Mouse (Mus musculus) spleen, postnatal 10 days (tissue): ENCODE results near the gene Wnt8b.
"Not testable (repeated sequence)": the region's sequence is repeated elsewhere in the genome, so short reads cannot be mapped to it uniquely, and the experiment has no call there.

Source experiments
- DNase-seq, 2 experiments: peaks; one replicate each; pipeline ENCODE4 v3.0.0; 2021 to 2022; ENCODE audit warnings: low spot score in 2 of 2

Wnt8b gene

GRCm38 (mm10) chr19:44493128-44493527 lies at the start of gene Wnt8b:
Gene Wnt8b (plus strand): TSS chr19:44493472.
- DNase-seq = no peak

DNA sequence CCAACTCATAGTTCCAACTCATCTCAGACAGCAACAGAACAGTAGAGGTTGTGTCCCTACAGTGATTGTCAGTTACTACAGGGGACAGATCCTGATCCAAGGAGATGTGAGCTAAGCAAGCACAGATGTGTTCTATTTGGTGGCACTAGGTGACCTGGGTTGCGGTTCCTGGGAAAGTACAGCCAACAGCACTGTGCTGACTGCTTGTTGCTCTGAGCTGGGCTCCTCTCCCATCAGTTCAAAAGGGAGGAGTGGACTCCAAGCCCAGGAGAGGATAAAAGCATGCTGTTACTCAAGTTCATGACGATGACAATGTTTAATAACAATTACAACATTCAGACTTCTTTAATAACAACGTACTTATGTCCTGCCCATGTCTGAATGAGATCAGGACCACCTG lies 47.5 kb upstream of the Wnt8b start:
- DNase-seq = no peak

- DNase-seq = no peak
Observed at GRCm38 (mm10) chr19:44447927-44448326, 45.3 kb upstream of the Wnt8b start.

GRCm38 (mm10) chr19:44454862-44455261 lies 38.4 kb upstream of the Wnt8b start:
- DNase-seq = no peak

DNA sequence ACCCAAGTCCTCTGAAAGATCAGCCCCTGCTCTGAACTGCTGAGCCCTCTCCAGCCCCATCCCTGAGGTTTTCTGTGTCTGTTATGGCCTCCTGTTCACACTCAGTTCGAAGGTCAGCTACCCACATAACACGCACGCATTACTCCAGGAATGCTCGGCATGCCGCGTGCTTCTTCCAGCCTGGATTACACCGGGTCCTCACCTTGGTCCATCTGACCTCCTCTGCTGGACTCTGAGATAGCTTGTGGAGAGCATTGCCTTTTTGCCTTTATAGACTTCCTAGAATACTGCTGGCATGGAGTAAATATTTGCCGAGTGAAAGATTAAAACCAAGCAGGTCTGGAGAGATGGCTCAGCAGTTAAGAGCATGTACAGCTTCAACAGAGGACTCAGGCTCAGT lies 37.9 kb upstream of the Wnt8b start:
- DNase-seq = no peak

DNA sequence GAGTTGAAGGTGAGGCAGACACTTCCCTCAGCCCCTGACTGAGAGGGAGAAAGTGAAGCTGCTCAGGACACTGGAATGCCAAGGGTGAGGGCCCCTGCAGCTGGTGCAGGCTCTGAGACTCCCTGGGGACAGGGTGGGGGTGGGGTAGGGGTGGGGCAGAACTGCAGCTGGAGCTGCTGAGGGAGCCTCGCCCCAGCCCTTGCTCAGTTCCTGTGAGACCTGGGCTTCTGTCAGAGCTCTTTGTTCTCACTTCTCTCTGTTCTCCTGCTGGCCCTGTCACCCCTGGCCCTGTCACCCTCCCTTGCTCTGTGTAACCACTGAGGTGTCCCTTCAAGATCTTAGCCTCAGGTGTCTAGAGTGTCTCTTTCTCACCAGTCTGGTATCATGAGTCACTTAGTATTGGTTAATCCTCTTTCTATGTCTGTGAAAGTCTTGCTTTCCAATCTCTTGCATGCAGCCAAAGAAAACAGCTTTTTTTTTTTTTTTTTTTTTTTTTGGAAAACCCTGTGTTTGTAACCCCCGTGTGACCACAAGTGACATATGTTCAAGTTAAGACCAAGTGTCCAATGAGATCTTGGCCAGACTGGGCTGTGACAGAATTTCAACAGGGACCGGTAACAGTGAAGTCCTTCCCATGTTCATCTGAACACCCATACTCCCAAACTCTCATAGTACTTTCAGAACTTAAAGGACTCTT lies 35.8 kb upstream of the Wnt8b start:
- peak in 1 of 2 experiments; percentile 33 for DNase-seq

DNA sequence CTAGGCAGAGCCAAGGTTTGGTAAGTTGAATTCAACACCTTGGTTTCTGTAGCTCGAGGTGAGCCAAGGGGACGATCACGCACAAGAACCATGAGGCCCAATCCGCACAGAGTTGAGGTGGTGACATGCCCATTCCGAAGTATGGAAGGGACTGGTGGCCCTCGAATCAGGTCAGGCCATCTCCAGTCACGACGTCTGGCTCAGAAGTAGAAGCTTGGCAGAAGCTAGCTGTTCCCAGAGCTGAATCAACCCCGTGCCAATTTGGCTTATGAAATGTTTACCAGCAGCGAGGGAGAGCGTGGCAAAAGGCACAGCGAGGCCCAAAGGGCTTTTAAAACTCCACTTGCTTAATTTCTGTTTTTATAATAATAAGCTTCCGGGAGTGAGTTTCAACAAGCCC lies 34.6 kb upstream of the Wnt8b start:
- DNase-seq = no peak

DNA sequence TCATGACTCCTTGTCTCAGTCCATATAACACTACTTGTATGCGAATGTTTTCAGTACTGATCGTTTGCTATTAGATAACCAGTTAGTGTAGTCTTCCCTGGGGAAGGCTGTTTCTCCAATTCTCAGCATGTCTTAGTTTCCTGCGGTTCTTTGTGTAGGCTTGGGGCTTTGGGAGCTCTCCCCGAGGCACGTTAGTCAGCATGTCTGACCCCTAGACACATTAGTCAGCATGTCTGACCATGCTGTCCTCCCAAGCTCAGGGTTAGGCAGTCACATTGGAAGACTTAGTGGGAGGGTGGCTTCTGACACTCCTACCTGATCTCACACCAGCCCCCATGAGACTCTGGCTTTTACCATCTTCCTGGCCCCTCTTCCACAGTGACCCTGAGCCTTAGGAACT lies 32.8 kb upstream of the Wnt8b start:
- DNase-seq = no peak

GRCm38 (mm10) chr19:44461500-44461899 lies 31.8 kb upstream of the Wnt8b start:
- peak in 1 of 2 experiments; percentile 57 for DNase-seq

DNA sequence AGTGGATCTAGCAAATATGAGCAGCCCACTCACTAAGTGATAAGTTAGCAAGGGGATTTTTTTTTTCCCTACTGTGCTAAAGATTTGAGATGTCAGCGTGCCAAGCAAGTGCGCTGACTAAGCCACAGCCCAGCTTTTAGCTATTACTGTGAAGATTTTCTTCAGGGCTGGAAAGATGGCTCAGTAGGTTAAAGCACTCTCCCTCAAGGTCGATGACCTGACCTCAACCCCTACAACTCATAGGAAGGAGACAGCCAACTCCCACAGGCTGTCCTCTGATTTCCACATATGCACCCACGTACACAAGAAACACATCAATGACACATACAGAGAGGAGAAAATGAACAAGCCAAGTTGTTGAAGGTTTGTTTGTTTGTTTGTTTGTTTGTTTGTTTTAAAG lies 31.1 kb upstream of the Wnt8b start:
- DNase-seq = no peak

- DNase-seq = not testable (repeated sequence)
Observed at GRCm38 (mm10) chr19:44465960-44466525, 27.2 kb upstream of the Wnt8b start.

DNA sequence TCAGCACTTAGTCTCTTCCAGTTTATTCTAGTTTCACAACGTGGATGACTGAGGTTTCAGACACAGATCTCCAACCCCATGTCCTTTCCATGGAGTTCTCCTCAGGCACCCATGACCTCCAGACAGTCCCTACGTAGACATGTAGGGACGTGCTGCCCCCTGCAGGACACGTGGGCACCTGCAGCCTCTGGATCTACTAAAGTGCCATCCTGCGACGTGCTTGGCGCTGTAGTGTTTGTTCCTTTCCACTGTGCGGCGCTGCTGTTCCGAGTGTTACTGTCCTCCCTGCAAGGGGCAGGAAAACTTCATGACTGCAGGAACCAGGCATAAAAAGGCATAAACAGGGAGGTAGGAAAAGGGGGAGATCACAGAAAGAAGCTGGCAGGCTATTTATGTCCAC lies 19.1 kb upstream of the Wnt8b start:
- peak; percentile 63 to 88 for DNase-seq

DNA sequence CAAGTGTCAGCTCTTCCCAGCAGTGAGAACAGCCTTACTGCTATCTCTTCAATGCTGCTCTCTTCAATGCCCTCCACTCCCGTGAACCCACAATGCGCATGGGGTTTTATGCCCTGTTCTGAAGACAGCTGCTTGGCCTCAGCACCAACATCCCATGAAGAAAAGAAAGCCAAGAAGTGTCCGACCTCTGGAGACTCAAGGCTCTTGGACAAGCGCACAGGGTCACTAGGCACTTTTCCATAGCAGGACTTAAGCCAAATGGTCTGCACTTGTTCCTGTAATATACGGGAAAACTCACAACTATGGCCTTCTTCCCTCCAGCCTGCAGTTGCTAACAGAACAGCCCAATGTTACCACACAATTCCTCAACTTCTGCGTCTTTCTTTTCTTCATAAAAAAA lies 18.0 kb upstream of the Wnt8b start:
- DNase-seq = no peak

- DNase-seq = no peak
Observed at GRCm38 (mm10) chr19:44476541-44476940, 16.7 kb upstream of the Wnt8b start.

GRCm38 (mm10) chr19:44487266-44487665 lies 6.0 kb upstream of the Wnt8b start:
- DNase-seq = peak; percentile 14 to 77

DNA sequence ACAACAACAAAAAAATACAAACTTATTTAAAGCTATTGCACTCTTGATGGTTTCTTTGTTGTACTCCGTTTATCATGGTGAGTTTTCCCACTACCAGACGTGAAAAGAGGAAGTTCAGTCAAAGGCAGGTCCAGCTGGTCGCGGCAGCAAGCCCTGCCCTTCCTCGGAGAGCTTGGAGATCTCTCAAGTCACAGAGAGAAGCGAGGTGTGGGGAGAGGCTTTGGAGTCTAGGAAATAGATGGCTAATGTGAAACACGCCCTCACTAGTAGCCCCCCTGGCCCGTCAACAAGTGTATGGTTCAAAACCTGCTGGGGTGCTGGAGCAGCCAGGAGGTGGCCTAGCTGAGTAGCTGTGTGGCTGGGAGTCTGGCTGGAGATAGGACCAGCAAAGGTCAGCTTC lies 3.2 kb downstream of the Wnt8b start:
- no peak for DNase-seq

DNA sequence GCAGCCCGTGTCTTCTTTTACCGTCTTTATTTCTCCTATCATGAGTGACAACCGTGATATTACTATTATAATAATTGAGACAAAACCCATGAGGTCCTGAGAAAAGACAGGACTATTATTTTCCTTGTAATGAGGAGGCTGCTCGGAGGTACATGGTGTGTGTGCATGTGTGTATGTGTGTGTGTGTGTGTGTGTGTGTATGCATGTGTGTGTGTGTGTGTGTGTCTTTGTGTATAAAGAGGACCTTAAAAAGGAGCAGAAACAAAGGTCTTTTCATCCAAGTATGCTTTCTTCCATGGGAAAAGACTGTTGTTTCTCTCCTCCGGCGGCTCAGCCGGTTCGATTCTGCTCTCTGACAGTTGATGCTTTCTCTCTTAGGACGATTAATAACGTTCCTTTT lies 3.7 kb downstream of the Wnt8b start:
- DNase-seq = no peak

GRCm38 (mm10) chr19:44498936-44499335 lies 5.7 kb downstream of the Wnt8b start:
- no peak for DNase-seq

DNA sequence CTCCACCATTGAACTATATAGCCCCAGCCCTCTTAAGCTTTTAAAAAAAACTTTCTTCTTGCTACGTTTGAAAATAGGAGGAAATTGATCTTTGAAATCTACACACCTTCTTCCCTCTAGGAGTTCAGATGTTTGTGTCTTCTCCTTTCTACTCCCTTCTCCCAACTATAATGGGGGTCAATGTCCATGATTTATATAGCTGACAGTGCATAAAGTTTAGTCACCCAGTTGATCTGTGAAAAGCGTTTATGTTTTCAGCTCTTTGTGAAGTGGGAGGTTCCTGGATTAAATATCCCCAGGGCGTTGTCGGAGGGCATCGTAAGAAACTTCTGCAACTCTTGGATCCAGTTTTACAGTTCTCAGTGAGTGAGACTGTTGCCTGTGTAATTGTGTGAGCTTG lies 7.0 kb downstream of the Wnt8b start:
- DNase-seq = no peak

DNA sequence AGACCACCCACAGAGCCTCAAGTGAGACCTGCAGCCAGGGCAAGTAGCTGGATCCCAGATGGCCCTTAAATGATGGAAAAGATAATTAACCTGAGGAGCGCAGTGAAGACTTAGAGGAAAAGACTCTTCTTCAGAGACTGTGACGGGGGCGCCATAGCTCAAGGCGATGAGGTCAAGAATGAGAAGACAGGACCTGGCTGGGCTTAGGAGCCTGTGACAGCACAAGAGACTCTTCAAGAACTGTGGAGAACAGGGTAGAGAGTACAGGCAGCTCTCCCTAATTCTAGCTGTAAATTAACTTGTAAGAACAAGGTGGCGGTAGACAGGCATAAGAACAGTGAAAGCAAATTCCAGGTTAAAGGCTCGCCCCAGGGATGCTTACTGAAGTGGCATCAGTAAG lies 8.7 kb downstream of the Wnt8b start:
- DNase-seq = no peak

DNA sequence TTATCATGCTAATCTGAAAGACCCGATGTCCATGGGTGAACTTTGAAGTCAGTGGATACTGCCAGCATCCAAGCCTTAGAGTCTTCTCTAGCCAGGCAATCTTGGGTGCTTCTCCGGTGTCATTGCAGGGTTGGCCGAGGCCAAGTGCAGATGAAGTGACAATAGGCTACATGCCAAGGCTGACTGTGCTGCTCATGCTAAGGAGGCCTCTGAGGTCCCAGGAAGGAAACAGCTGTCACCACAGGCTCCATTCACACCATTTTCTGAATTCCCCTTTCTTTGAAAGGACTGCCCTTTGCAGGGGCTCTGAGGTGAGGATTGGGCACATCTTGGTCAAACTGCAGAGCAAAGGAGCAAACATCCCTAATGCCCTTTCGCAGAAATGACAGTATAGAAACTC lies 9.5 kb downstream of the Wnt8b start:
- no peak for DNase-seq

DNA sequence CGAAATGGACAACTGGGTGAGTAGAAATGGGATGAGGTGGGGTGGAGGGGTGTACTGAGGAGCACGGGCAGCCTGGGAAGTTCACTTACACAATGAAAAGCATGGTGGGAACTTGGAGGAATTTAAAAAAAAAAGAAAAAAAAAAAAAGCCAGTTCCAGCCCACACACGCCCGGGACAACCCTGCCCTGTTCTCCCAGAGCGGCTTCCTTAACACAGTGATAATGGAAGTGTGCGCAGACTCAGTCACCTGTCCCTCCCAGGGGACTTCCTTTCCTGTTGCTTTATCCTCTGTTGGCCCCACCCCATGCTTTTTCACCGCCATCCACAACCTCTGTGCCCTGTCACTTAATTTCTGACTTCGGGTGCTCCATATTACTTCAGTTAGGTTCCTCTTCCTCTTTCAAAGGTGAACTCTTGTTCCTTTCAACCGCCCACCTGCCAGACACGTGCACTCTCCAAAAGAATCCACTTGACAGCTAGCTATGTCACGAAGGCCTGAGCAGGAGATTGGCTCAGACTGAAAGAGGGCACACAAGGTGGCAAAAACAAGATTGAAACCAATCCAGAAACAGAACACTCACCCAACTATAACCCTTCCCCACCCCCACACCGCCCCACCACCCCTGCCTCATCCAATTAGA lies 17.4 kb downstream of the Wnt8b start:
- no peak for DNase-seq

DNA sequence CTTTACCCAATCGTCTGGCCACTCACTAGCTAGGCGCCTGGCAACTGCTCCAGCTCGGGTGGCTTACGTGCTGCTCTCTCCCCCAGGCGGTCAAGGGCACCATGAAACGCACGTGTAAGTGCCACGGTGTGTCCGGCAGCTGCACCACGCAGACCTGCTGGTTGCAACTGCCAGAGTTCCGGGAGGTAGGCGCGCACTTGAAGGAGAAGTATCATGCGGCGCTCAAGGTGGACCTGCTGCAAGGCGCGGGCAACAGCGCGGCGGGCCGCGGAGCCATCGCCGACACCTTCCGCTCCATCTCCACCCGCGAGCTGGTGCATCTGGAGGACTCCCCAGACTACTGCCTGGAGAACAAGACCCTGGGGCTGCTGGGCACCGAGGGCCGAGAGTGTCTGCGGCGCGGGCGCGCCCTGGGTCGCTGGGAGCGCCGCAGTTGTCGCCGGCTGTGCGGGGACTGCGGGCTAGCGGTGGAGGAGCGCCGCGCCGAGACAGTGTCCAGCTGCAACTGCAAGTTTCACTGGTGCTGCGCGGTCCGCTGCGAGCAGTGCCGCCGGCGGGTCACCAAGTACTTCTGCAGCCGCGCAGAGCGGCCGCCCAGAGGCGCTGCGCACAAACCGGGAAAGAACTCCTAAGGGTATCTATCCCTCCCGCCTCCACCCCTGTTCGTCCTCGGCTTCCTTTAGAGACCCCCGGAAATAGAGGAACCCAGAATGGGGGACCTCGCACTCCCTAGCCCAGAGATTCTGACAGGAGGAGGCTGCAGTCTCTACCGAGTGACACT lies 18.4 kb downstream of the Wnt8b start:
- DNase-seq = no peak
